Comparison of ENCODE assay signal across 11 mouse cellular contexts in genomic region chr1:174040523-174041177, GRCm38 (mm10). TPM values are rescaled to one million over a fixed set of nuclear protein-coding genes. Genes with fewer than 3 reads are reported as not detected.
DNase-seq lines count a peak whose midpoint lies in the region; ATAC-seq lines count a peak whose summit lies in the region.
"Had no signal": no experiment of that assay in that cellular context is flagged by ENCODE, and none has a peak within 500 bp of the region (broad histone marks: within the 10 kb centered on the region; RNA-seq: fewer than 3 reads in every experiment).

Gene Olfr433 (plus strand): TSS chr1:174040705.

- H3K4me1 ChIP-seq in heart, embryonic 12.5 days (replicated peaks): no peaks in the 10 kb centered on the region
- no peaks in the 10 kb centered on the region for H3K4me1 ChIP-seq in kidney, embryonic 16.5 days (ENCODE audit: insufficient read depth, low read length)
- H3K4me1 ChIP-seq in midbrain, embryonic 16.5 days (ENCODE audit: control insufficient read depth, insufficient read depth, low read length): no peaks in the 10 kb centered on the region
- H3K4me1 ChIP-seq in forebrain, embryonic 16.5 days (replicated peaks; ENCODE audit: control insufficient read depth, insufficient read depth, low read length): no peaks in the 10 kb centered on the region

- H3K9me3 ChIP-seq in heart, embryonic 12.5 days (replicated peaks): no peaks in the 10 kb centered on the region
- no peaks in the 10 kb centered on the region for H3K9me3 ChIP-seq in kidney, embryonic 16.5 days (ENCODE audit: low read length)
- no peaks in the 10 kb centered on the region for H3K9me3 ChIP-seq in midbrain, embryonic 16.5 days (replicated peaks; ENCODE audit: control insufficient read depth, low read length, poor library complexity, severe bottlenecking)
- H3K9me3 ChIP-seq in forebrain, embryonic 16.5 days (ENCODE audit: control insufficient read depth, low read length): no peaks in the 10 kb centered on the region

- WGBS in heart, embryonic 12.5 days: 67% methylated on average over 7 of the region's 7 CpGs
- WGBS in kidney, embryonic 16.5 days: 66% methylated on average over 7 of the region's 7 CpGs
- 88% methylated on average over 7 of the region's 7 CpGs for WGBS in midbrain, embryonic 16.5 days
- 89% methylated on average over 7 of the region's 7 CpGs for WGBS in forebrain, embryonic 16.5 days

- no peak within 1 kb of the TSS for H3K27ac ChIP-seq in heart, embryonic 12.5 days (ENCODE audit: poor library complexity, severe bottlenecking)
- no peak within 1 kb of the TSS for H3K27ac ChIP-seq in kidney, embryonic 16.5 days (ENCODE audit: low read length)
- no peak within 1 kb of the TSS for H3K27ac ChIP-seq in midbrain, embryonic 16.5 days (ENCODE audit: low read length)
- H3K27ac ChIP-seq in forebrain, embryonic 16.5 days (ENCODE audit: low read length): no peak within 1 kb of the TSS

- no peak for ATAC-seq in heart, embryonic 12.5 days (ENCODE audit: insufficient number of reproducible peaks, low FRiP score)
- peak; percentile 67; the same call in 1 of the 2 replicates for ATAC-seq in kidney, embryonic 16.5 days (ENCODE audit: low FRiP score, low TSS enrichment)
- no peak for ATAC-seq in midbrain, embryonic 16.5 days
- no peak for ATAC-seq in forebrain, embryonic 16.5 days

- peak; percentile 89 for DNase-seq in heart, adult 18-20 months
- peak; percentile 16 for DNase-seq in 3134 (ENCODE audit: extremely low read depth, insufficient read length, low spot score)
- DNase-seq in brain, adult 2 months (ENCODE audit: low read depth, low spot score): peak; percentile 50
- DNase-seq in ovary, postnatal 14 days (ENCODE audit: low spot score): peak; percentile 31

- no peaks in the 10 kb centered on the region for H3K27me3 ChIP-seq in heart, embryonic 12.5 days (replicated peaks)
- no peaks in the 10 kb centered on the region for H3K27me3 ChIP-seq in kidney, embryonic 16.5 days (ENCODE audit: insufficient read depth, low read length)
- no peaks in the 10 kb centered on the region for H3K27me3 ChIP-seq in midbrain, embryonic 16.5 days (ENCODE audit: control insufficient read depth, insufficient read depth, low read depth, low read length)
- no peaks in the 10 kb centered on the region for H3K27me3 ChIP-seq in forebrain, embryonic 16.5 days (replicated peaks; ENCODE audit: control insufficient read depth, insufficient read depth, low read length)

- H3K36me3 ChIP-seq in heart, embryonic 12.5 days: no peaks in the 10 kb centered on the region
- no peaks in the 10 kb centered on the region for H3K36me3 ChIP-seq in kidney, embryonic 16.5 days (ENCODE audit: insufficient read depth, low read length)
- H3K36me3 ChIP-seq in midbrain, embryonic 16.5 days (ENCODE audit: control insufficient read depth, insufficient read depth, low read length): no peaks in the 10 kb centered on the region
- no peaks in the 10 kb centered on the region for H3K36me3 ChIP-seq in forebrain, embryonic 16.5 days (ENCODE audit: control insufficient read depth, insufficient read depth)

- no peak within 1 kb of the TSS for H3K4me3 ChIP-seq in heart, embryonic 12.5 days
- H3K4me3 ChIP-seq in kidney, embryonic 16.5 days (ENCODE audit: low read length): no peak within 1 kb of the TSS
- no peak within 1 kb of the TSS for H3K4me3 ChIP-seq in midbrain, embryonic 16.5 days (ENCODE audit: low read depth, low read length)
- no peak within 1 kb of the TSS for H3K4me3 ChIP-seq in forebrain, embryonic 16.5 days (replicated peaks; ENCODE audit: low read length)
- H3K4me3 ChIP-seq: myocyte had no signal

- no peak within 1 kb of the TSS for H3K9ac ChIP-seq in heart, embryonic 12.5 days
- H3K9ac ChIP-seq in kidney, embryonic 16.5 days (replicated peaks; ENCODE audit: low read length): no peak within 1 kb of the TSS
- H3K9ac ChIP-seq in midbrain, embryonic 16.5 days (ENCODE audit: low read depth, low read length): no peak within 1 kb of the TSS
- H3K9ac ChIP-seq in forebrain, embryonic 16.5 days (replicated peaks; ENCODE audit: low read depth, low read length): no peak within 1 kb of the TSS

- H3K4me2 ChIP-seq in heart, embryonic 12.5 days: no peak within 1 kb of the TSS
- H3K4me2 ChIP-seq in kidney, embryonic 16.5 days (replicated peaks; ENCODE audit: low read depth, low read length): no peak within 1 kb of the TSS
- H3K4me2 ChIP-seq in midbrain, embryonic 16.5 days (ENCODE audit: low read length): no peak within 1 kb of the TSS
- H3K4me2 ChIP-seq in forebrain, embryonic 16.5 days (ENCODE audit: low read length): no peak within 1 kb of the TSS

RNA-seq across cellular contexts. Expression of gene Olfr433, which starts in this region (rescaled TPM):
- not detected for total RNA-seq in heart, adult 18-20 months (2021)
- 0.05 TPM in 1 of 2 replicates, not detected in the other for polyA plus RNA-seq in heart, embryonic 12.5 days (2016; fragmentation: Nextera tagmentation; extraction: Ambion mirVana)
- 0.05 and 0.06 TPM in 2 replicates for polyA plus RNA-seq in kidney, embryonic 16.5 days (2015; fragmentation: Nextera tagmentation; extraction: Ambion mirVana)
- polyA plus RNA-seq in midbrain, embryonic 16.5 days (2015; fragmentation: Nextera tagmentation; extraction: Ambion mirVana): not detected in 2 replicates
- not detected in 2 replicates for polyA plus RNA-seq in forebrain, embryonic 16.5 days (2015; fragmentation: Nextera tagmentation; extraction: Ambion mirVana)
- total RNA-seq: ES-E14; gastrocnemius, adult 8-10 months had no signal
- polyA plus RNA-seq: myocyte had no signal

Comparison
In these comparisons a context has a peak if more than half of its experiments do, and no peak if none do; other contexts are left out.
1. Peak in DNase-seq in heart, adult 18-20 months; RNA of the gene not detected or under 1 TPM.
2. Peak in ATAC-seq in kidney, embryonic 16.5 days; RNA of the gene not detected or under 1 TPM.
3. DNase-seq: peak in every context shown above with its lines; median percentile 89 in heart, adult 18-20 months; 50 in brain, adult 2 months; 31 in ovary, postnatal 14 days; 16 in 3134.